ENCODE assay signal across 21 mouse cellular contexts in genomic region chr8:80923794-80924316, GRCm38 (mm10). TPM values are rescaled to one million over a fixed set of nuclear protein-coding genes. Genes with fewer than 3 reads are reported as not detected.
DNase-seq lines count a peak whose midpoint lies in the region; ATAC-seq and TF ChIP-seq lines count a peak whose summit lies in the region.
"Had no signal": no experiment of that assay in that cellular context is flagged by ENCODE, and none has a peak within 500 bp of the region (broad histone marks: within the 10 kb centered on the region; RNA-seq: fewer than 3 reads in every experiment).

No protein-coding gene starts in this region.

- ATAC-seq in kidney, postnatal 0 days (replicated peaks; ENCODE audit: low FRiP score, low read depth) = no peak
- no peak for ATAC-seq in megakaryocyte, adult 5-6 weeks (ENCODE audit: poor library complexity, severe bottlenecking)
- ATAC-seq in stomach, postnatal 0 days (ENCODE audit: low FRiP score, low TSS enrichment) = no peak
- ATAC-seq: forebrain, embryonic 15.5 days; liver, embryonic 12.5 days; midbrain, embryonic 13.5 days had no signal

- no peaks in the 10 kb centered on the region for H3K27me3 ChIP-seq in heart, adult 2 months (ENCODE audit: control insufficient read depth, insufficient read depth, low read length)
- no peaks in the 10 kb centered on the region for H3K27me3 ChIP-seq in kidney, postnatal 0 days (ENCODE audit: insufficient read depth, low read length)
- H3K27me3 ChIP-seq in megakaryocyte, embryonic 14.5 days (replicated peaks) = no peaks in the 10 kb centered on the region
- no peaks in the 10 kb centered on the region for H3K27me3 ChIP-seq in stomach, postnatal 0 days (ENCODE audit: control insufficient read depth, insufficient read depth, low read length)
- H3K27me3 ChIP-seq: forebrain, embryonic 15.5 days; liver, embryonic 12.5 days; midbrain, embryonic 13.5 days; neural tube, embryonic 15.5 days had no signal

- TF ChIP-seq EP300 in heart, adult 2 months (IDR thresholded peaks at IDR 0.05; ENCODE audit: insufficient read depth, low read depth, low read length) = no peak
- no peak for TF ChIP-seq EP300 in stomach, postnatal 0 days (optimal IDR thresholded peaks at IDR 0.05)

- 59% methylated on average over 9 of the region's 9 CpGs for WGBS in heart, adult 2 months
- 63% methylated on average over 9 of the region's 9 CpGs for WGBS in kidney, postnatal 0 days
- 75% methylated on average over 9 of the region's 9 CpGs for WGBS in stomach, postnatal 0 days

- TF ChIP-seq POLR2A in heart, adult 2 months (IDR thresholded peaks at IDR 0.05; ENCODE audit: insufficient read depth, low read depth, low read length) = no peak

- H3K4me1 ChIP-seq in heart, adult 2 months (ENCODE audit: control insufficient read depth, insufficient read depth, low read length) = peaks cover 5% of the 10 kb centered on the region
- 0 out of 2 replicates have a peak, but pooled peaks cover 8% of the 10 kb centered on the region for H3K4me1 ChIP-seq in kidney, postnatal 0 days (replicated peaks; ENCODE audit: insufficient read depth, low read length)
- H3K4me1 ChIP-seq in megakaryocyte, embryonic 14.5 days = peaks cover 44% of the 10 kb centered on the region
- H3K4me1 ChIP-seq in stomach, postnatal 0 days (replicated peaks; ENCODE audit: control insufficient read depth, insufficient read depth) = no peaks in the 10 kb centered on the region
- H3K4me1 ChIP-seq: liver, embryonic 12.5 days had no signal

- intact Hi-C loops in heart, adult 2 months (cut with DNase I) = no loop called here
- intact Hi-C loops in heart, postnatal 14 days (cut with DNase I) = loop anchor here (5.0 kb wide), 1 partner anchor 68 kb away; no protein-coding TSS in a partner anchor

- peak overlapping the region; percentile 36; the same call in 1 of the 2 replicates for H3K27ac ChIP-seq in heart, adult 2 months
- H3K27ac ChIP-seq in kidney, postnatal 0 days = no peak overlapping the region
- no peak overlapping the region for H3K27ac ChIP-seq in stomach, postnatal 0 days (replicated peaks)
- H3K27ac ChIP-seq: forebrain, embryonic 15.5 days; hindbrain, embryonic 10.5 days; liver, embryonic 12.5 days; midbrain, embryonic 13.5 days; neural tube, embryonic 15.5 days had no signal

- TF ChIP-seq CTCF in heart, adult 2 months (IDR thresholded peaks at IDR 0.05) = 0 out of 2 replicates have a peak, but pooled peaks have one; percentile 3
- no peak for TF ChIP-seq CTCF in kidney, postnatal 0 days (IDR thresholded peaks at IDR 0.05; ENCODE audit: low read depth)
- peak; percentile 7; the same call in 1 of the 2 replicates for TF ChIP-seq CTCF in stomach, postnatal 0 days (IDR thresholded peaks at IDR 0.05; ENCODE audit: low read depth)

- no peak for DNase-seq in heart, adult 2 months
- DNase-seq in heart, postnatal 14 days = no peak
- DNase-seq in kidney, postnatal 0 days (ENCODE audit: low spot score) = peak; percentile 31
- DNase-seq in kidney, postnatal 10 days = no peak
- DNase-seq in stomach, postnatal 0 days (ENCODE audit: low spot score) = no peak
- no peak for DNase-seq in thymus, postnatal 4 days
- DNase-seq: adrenal gland, postnatal 36 days; cerebellum, adult 11-12 months; cerebellum, postnatal 25 days; embryo, embryonic 11 days; gastrocnemius, postnatal 14 days; layer of hippocampus, adult 9-11 months; right cerebral cortex, postnatal 25 days; thymus, postnatal 25 days had no signal

- H3K4me2 ChIP-seq in kidney, postnatal 0 days (ENCODE audit: low read length) = no peak overlapping the region
- H3K4me2 ChIP-seq in stomach, postnatal 0 days (replicated peaks; ENCODE audit: low read depth) = no peak overlapping the region
- H3K4me2 ChIP-seq: forebrain, embryonic 15.5 days; liver, embryonic 12.5 days; midbrain, embryonic 13.5 days; neural tube, embryonic 15.5 days had no signal

- no peaks in the 10 kb centered on the region for H3K9me3 ChIP-seq in kidney, postnatal 0 days (replicated peaks; ENCODE audit: low read length)
- no peaks in the 10 kb centered on the region for H3K9me3 ChIP-seq in megakaryocyte, embryonic 14.5 days
- H3K9me3 ChIP-seq in stomach, postnatal 0 days (ENCODE audit: control insufficient read depth, low read length) = no peaks in the 10 kb centered on the region
- H3K9me3 ChIP-seq: forebrain, embryonic 15.5 days; hindbrain, embryonic 10.5 days; liver, embryonic 12.5 days; midbrain, embryonic 13.5 days; neural tube, embryonic 15.5 days had no signal

- H3K9ac ChIP-seq in heart, adult 2 months (ENCODE audit: low read depth, low read length) = no peak overlapping the region
- no peak overlapping the region for H3K9ac ChIP-seq in kidney, postnatal 0 days (ENCODE audit: low read depth, low read length)
- H3K9ac ChIP-seq in stomach, postnatal 0 days (ENCODE audit: low read length) = no peak overlapping the region
- H3K9ac ChIP-seq: forebrain, embryonic 15.5 days; liver, embryonic 12.5 days; midbrain, embryonic 13.5 days; neural tube, embryonic 15.5 days had no signal

- H3K36me3 ChIP-seq in heart, adult 2 months (ENCODE audit: control insufficient read depth, insufficient read depth, low read length) = peaks cover 2% of the 10 kb centered on the region; the same call in 1 of the 2 replicates
- H3K36me3 ChIP-seq in kidney, postnatal 0 days (ENCODE audit: insufficient read depth, low read length) = no peaks in the 10 kb centered on the region
- H3K36me3 ChIP-seq in megakaryocyte, embryonic 14.5 days (replicated peaks; ENCODE audit: low read length) = no peaks in the 10 kb centered on the region
- no peaks in the 10 kb centered on the region for H3K36me3 ChIP-seq in stomach, postnatal 0 days (ENCODE audit: control insufficient read depth, insufficient read depth, low read length)
- H3K36me3 ChIP-seq: forebrain, embryonic 15.5 days; hindbrain, embryonic 10.5 days; liver, embryonic 12.5 days; midbrain, embryonic 13.5 days; neural tube, embryonic 15.5 days had no signal

- no peak overlapping the region for H3K4me3 ChIP-seq in heart, adult 2 months
- H3K4me3 ChIP-seq in kidney, postnatal 0 days (replicated peaks; ENCODE audit: low read depth, low read length) = no peak overlapping the region
- H3K4me3 ChIP-seq in megakaryocyte, embryonic 14.5 days (replicated peaks) = peak overlapping the region; percentile 65
- no peak overlapping the region for H3K4me3 ChIP-seq in stomach, postnatal 0 days (ENCODE audit: low read depth, low read length)
- H3K4me3 ChIP-seq: forebrain, embryonic 15.5 days; hindbrain, embryonic 10.5 days; liver, embryonic 12.5 days; midbrain, embryonic 13.5 days; neural tube, embryonic 15.5 days had no signal

- no peaks in the 10 kb centered on the region for H3K79me2 ChIP-seq in heart, adult 2 months (replicated peaks; ENCODE audit: control insufficient read depth, insufficient read depth, low read length)

RNA-seq across cellular contexts. Expression of gene Gab1, which starts 43.5 kb away (rescaled TPM):
- total RNA-seq in heart, adult 2 months (2021) = 10 to 100 TPM; 38.3 to 40.2 TPM
- polyA plus RNA-seq in heart, adult 2 months (2012; rRNA removed) = 32.6 and 55.3 TPM in 2 replicates
- total RNA-seq in heart, postnatal 14 days (2021) = 10 to 100 TPM; 35.5 to 40.0 TPM
- polyA plus RNA-seq in kidney, postnatal 0 days (2015; fragmentation: Nextera tagmentation; extraction: Ambion mirVana) = 14.1 and 14.9 TPM in 2 replicates
- polyA plus RNA-seq in megakaryocyte, embryonic 14.5 days (2012; ENCODE audit: insufficient read depth, low replicate concordance) = 0.44 and 3.2 TPM in 2 replicates
- total RNA-seq in megakaryocyte, adult 5-6 weeks (2015) = 3.7 and 7.6 TPM in 2 replicates
- 1.4 and 1.7 TPM in 2 replicates for total RNA-seq in megakaryocyte, adult 5-6 weeks (2017)
- 7.3 and 8.3 TPM in 2 replicates for polyA plus RNA-seq in stomach, postnatal 0 days (2015; fragmentation: Nextera tagmentation; extraction: Ambion mirVana)
